Mouse (Mus musculus) limb, embryonic 13.5 days (tissue): ENCODE data around the gene Gpnmb. TPM values are rescaled to one million over a fixed set of nuclear protein-coding genes. Genes with fewer than 3 reads are reported as not detected.

Experiments
- ATAC-seq: fragments of 200-750 bp; cut with Nextera tagmentation; 2 replicates; pipeline ENCODE4 v1.8.0; 2017; ENCODE audit warnings: low read depth, moderate number of reproducible peaks, moderate TSS enrichment; ENCODE audit not compliant: low FRiP score
- H3K27ac ChIP-seq: fragments of 300-500 bp; sonication (generic); 2 replicates; pipeline ENCODE4 v1.5.1; 2015; ENCODE audit warnings: inconsistent platforms, mild to moderate bottlenecking, moderate library complexity
- H3K27me3 ChIP-seq: fragments of 300-500 bp; sonication (generic); 2 replicates; pipeline ENCODE4 v1.6.1; 2015; ENCODE audit warnings: mild to moderate bottlenecking, inconsistent platforms
- H3K36me3 ChIP-seq: fragments of 300-500 bp; sonication (generic); 2 replicates; pipeline ENCODE4 v1.6.1; 2015; ENCODE audit warnings: inconsistent platforms, mild to moderate bottlenecking, moderate library complexity
- H3K4me1 ChIP-seq: fragments of 300-500 bp; sonication (generic); 2 replicates; pipeline ENCODE4 v1.6.1; 2015; ENCODE audit warnings: inconsistent platforms
- H3K4me2 ChIP-seq: fragments of 300-500 bp; sonication (generic); replicated peaks from 2 replicates; pipeline ENCODE4 v1.6.1; 2015; ENCODE audit warnings: inconsistent platforms, mild to moderate bottlenecking, moderate library complexity
- H3K4me3 ChIP-seq: fragments of 300-500 bp; sonication (generic); 2 replicates; pipeline ENCODE4 v1.5.1; 2015; ENCODE audit warnings: moderate library complexity, mild to moderate bottlenecking, inconsistent platforms
- H3K9ac ChIP-seq: fragments of 300-500 bp; sonication (generic); 2 replicates; pipeline ENCODE4 v1.6.1; 2015; ENCODE audit warnings: mild to moderate bottlenecking, inconsistent platforms
- H3K9me3 ChIP-seq: fragments of 300-500 bp; sonication (generic); 2 replicates; pipeline ENCODE4 v1.6.1; 2016; ENCODE audit warnings: inconsistent platforms
- WGBS: fragments of 180-500 bp; shearing (Covaris S2); methylation state at CpG from one replicate; pipeline ENCODE4 v1.1.7; 2015; 5-methylcytosine and 5-hydroxymethylcytosine counted together
- polyA plus RNA-seq: library from polyadenylated mRNA; unstranded; fragments of >200 nt; fragmentation: Nextera tagmentation; extraction: Ambion mirVana; gene quantifications from 2 replicates; pipeline ENCODE4 v1.2.1, GENCODE M21; 2015

The Gpnmb gene
- polyA plus RNA-seq, 1 experiment from 2014 or later = 1.8 TPM

DNA sequence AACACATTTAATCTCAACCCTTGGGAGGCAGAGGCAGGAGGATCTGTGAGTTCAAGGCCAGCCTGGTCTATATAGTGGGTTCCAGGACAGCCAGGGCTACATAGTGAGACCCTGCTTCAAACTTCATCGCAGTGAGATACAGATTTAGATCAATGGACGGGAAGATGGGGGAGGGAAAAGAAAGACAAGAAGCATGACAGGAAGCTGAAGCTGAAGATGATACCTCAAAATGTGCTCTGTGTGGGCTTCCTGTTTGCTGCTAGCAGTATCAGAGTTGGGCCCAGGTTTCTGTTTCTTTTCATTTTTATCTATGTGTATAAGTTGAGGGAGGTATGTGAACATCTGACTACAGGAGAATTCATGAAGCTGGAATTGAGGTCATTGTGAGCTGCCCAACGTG, 22.9 kb upstream of the Gpnmb start:
- H3K27me3 ChIP-seq = peaks cover 5% of the 10 kb centered on the region; the same call in 1 of the 2 replicates
- ATAC-seq = no peak
- H3K4me3 ChIP-seq = no peak overlapping the region
- no peak overlapping the region for H3K9ac ChIP-seq
- peaks cover 9% of the 10 kb centered on the region for H3K4me1 ChIP-seq
- no peaks in the 10 kb centered on the region for H3K36me3 ChIP-seq
- H3K27ac ChIP-seq = no peak overlapping the region
- WGBS = 83% methylated on average over 3 of the region's 3 CpGs
- no peak overlapping the region for H3K4me2 ChIP-seq
- no peaks in the 10 kb centered on the region for H3K9me3 ChIP-seq

DNA sequence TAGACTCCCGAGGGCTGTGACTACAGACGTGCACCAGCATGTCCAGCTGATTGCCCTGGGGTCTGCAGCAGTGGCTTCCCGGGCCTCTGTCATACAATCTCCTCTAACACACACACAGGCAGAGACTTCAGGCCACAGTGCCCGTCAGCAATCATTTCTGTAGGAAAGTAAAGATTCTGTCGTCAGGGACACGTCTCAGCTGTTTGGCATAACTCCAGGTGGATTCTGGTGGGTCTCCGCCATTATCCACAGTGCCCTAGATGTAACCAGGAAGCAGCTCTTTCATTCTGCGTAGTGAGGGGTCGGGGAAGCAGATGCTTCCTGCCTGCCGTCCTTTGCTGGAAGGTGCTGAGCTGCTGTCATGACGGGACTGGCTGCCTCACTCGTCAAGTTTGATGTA, 19.2 kb upstream of the Gpnmb start:
- no peaks in the 10 kb centered on the region for H3K9me3 ChIP-seq
- peaks cover 9% of the 10 kb centered on the region for H3K4me1 ChIP-seq
- peaks cover 2% of the 10 kb centered on the region; the same call in 1 of the 2 replicates for H3K27me3 ChIP-seq
- H3K4me2 ChIP-seq = no peak overlapping the region
- H3K27ac ChIP-seq = no peak overlapping the region
- H3K36me3 ChIP-seq = no peaks in the 10 kb centered on the region
- no peak for ATAC-seq
- H3K9ac ChIP-seq = no peak overlapping the region
- 72% methylated on average over 12 of the region's 12 CpGs for WGBS
- no peak overlapping the region for H3K4me3 ChIP-seq

DNA sequence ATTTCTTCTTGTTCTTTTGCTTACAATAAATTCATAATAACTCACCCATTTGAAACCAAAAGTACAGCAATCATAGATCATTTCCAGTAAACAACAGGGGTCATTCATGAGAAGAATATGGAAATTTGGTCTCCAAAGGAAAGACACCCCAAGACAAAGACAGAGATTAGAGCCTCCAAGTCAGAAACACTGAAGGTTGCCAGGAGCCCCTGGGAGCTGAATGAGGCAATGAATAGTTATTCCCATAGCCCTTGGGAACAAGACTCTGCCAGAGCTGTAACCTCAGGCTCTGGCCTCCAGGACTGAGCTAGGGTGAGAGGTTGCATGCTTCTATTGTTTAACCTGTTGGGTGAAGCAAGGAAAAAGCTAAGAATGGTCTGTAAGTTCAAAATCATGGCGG, 17.0 kb upstream of the Gpnmb start:
- H3K9ac ChIP-seq = no peak overlapping the region
- no peaks in the 10 kb centered on the region for H3K9me3 ChIP-seq
- peaks cover 9% of the 10 kb centered on the region for H3K4me1 ChIP-seq
- H3K4me2 ChIP-seq = no peak overlapping the region
- no peaks in the 10 kb centered on the region for H3K27me3 ChIP-seq
- H3K36me3 ChIP-seq = no peaks in the 10 kb centered on the region
- 100% methylated on average over 1 of the region's 1 CpGs for WGBS
- H3K27ac ChIP-seq = no peak overlapping the region
- no peak overlapping the region for H3K4me3 ChIP-seq
- no peak for ATAC-seq

DNA sequence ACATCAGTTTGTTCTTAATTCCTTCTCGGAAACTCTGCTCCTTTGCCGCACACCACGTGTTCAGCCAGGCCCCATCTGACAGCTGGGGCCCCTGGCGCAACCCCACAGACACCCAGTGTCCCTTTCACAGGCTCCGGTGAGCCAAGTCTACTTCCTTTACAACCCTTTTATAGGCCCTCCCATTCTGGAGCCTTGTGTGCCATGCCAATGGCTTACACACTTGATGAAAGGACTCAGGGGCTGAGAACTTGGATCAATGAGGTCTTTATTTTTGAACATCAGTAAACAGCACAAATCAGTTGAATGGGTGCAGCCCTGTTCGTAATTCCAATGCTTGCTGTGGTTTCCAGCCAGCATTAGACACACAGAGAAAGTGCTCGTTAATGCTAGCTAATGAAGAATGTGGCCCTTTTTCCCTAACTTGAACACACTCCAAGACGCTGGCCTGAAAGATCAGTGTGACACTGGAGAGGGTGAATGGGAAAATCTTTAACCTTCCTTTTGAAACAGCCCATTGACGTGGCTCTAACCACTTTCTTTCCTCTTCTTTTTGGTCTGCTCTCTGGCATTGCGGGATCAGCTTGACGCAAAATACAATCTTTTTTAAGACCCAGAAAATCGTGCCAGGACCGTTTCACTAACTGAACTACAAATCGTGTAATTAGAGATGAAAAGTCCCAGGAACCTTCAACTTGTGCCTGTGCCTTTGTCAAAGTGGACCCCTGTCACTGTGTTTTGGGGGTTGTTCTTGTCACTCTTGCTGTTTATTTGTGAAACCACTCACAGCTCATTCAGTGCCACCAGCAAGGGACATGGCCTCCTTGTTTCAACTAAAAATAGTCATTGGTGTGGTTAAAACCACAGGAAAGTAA, 15.0 kb upstream of the Gpnmb start:
- Histone ChIP-seq H3K4me3 (no peak overlapping the region), H3K4me1 (peaks cover 9% of the 10 kb centered on the region), H3K9me3 (no peaks in the 10 kb centered on the region), H3K9ac (no peak overlapping the region), H3K36me3 (no peaks in the 10 kb centered on the region), H3K27ac (no peak overlapping the region), H3K4me2 (no peak overlapping the region), H3K27me3 (no peaks in the 10 kb centered on the region)
- WGBS = 43% methylated on average over 14 of the region's 14 CpGs
- peak; percentile 32; the same call in 1 of the 2 replicates for ATAC-seq

DNA sequence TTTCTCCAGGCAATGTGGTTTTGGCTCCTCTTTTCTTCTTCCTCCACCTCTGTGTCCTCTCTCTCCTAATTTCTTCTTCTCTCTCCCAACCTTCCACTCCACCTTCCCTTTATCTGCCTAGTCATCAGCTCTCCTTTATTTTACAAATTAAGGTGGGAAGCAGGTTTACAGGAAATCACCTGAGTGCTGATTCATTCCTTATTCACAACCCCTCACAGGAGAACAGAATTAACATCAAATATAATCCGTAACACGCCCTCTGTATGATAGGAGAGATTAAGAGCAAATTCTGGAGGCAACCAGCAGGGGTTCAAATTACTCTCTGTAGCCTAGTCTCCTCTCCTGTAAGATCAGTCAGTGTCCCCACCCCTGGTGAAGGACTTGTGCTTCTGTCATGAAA, 14.0 kb upstream of the Gpnmb start:
- Histone ChIP-seq H3K27ac (no peak overlapping the region), H3K27me3 (no peaks in the 10 kb centered on the region), H3K4me3 (no peak overlapping the region), H3K9me3 (no peaks in the 10 kb centered on the region), H3K4me2 (no peak overlapping the region), H3K36me3 (no peaks in the 10 kb centered on the region), H3K4me1 (peaks cover 9% of the 10 kb centered on the region), H3K9ac (no peak overlapping the region)
- ATAC-seq = no peak
- 85% methylated on average over 2 of the region's 2 CpGs for WGBS

DNA sequence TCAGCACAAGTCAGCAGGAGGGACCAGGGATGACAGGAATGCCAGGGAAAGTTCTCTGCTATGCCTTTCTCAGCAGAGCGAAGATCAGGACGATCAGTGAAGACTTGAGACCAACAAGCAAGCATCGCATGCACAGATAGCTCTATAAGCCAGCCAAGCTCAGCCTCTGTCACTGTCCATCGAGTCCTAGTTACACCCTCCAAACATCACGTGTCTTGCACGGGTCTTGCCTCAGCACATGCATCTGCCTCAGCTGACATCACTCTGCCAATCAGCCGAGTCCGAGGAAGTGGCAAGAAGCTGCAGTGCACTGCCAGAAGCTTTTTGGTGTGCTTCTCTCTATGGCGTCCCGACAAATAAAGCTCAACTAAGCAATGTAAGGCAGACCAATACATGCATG, 13.0 kb upstream of the Gpnmb start:
- peaks cover 9% of the 10 kb centered on the region for H3K4me1 ChIP-seq
- 85% methylated on average over 10 of the region's 10 CpGs for WGBS
- H3K36me3 ChIP-seq = no peaks in the 10 kb centered on the region
- H3K4me3 ChIP-seq = no peak overlapping the region
- no peaks in the 10 kb centered on the region for H3K27me3 ChIP-seq
- H3K9me3 ChIP-seq = no peaks in the 10 kb centered on the region
- no peak overlapping the region for H3K4me2 ChIP-seq
- H3K27ac ChIP-seq = no peak overlapping the region
- no peak for ATAC-seq
- no peak overlapping the region for H3K9ac ChIP-seq

DNA sequence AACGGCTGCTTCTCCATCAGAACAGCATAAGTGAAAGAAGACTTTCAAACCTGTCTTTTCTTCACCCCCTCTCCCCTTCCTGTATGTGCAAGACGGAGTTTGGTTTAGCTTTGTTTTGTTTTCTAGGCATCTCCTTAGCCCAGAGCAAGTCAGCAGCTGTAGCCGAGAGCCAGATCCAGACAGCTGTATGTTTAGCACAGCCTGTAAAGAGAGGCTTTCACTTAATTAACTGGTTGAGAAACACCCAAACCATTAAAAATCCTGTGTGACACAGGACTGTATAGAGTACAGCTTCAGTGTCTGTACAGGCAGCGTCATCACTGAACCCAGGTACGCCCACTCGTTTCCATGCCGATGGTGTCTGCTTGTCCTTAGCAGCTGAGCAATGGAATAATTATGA, 11.1 kb upstream of the Gpnmb start:
- Histone ChIP-seq H3K4me2 (no peak overlapping the region), H3K4me1 (peaks cover 9% of the 10 kb centered on the region), H3K4me3 (no peak overlapping the region), H3K27me3 (no peaks in the 10 kb centered on the region), H3K9me3 (no peaks in the 10 kb centered on the region), H3K27ac (no peak overlapping the region), H3K9ac (no peak overlapping the region), H3K36me3 (no peaks in the 10 kb centered on the region)
- 76% methylated on average over 7 of the region's 7 CpGs for WGBS
- ATAC-seq = no peak

DNA sequence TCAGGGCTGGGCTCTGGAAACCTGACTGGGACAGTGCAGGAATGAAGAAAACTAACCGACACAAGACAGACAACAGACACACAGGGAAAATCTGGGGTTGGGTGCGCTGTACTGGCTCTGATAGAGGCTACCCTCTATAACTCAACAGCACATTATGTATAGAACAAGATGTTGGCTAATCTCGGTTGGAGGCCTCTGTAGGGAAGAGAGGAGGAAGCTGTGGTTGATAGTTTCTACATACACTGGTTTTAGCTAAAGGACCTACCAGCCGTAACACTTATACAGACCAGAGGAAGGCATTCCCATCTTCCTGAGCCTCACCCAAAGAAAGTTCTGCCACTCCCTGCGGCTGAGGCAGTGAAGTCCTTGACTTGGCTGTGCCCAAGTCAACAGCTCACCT, 9.8 kb upstream of the Gpnmb start:
- H3K27me3 ChIP-seq = no peaks in the 10 kb centered on the region
- peaks cover under 1% of the 10 kb centered on the region for H3K4me1 ChIP-seq
- no peak overlapping the region for H3K4me2 ChIP-seq
- H3K9me3 ChIP-seq = no peaks in the 10 kb centered on the region
- H3K36me3 ChIP-seq = no peaks in the 10 kb centered on the region
- H3K4me3 ChIP-seq = no peak overlapping the region
- 85% methylated on average over 5 of the region's 5 CpGs for WGBS
- H3K9ac ChIP-seq = no peak overlapping the region
- ATAC-seq = no peak
- no peak overlapping the region for H3K27ac ChIP-seq

DNA sequence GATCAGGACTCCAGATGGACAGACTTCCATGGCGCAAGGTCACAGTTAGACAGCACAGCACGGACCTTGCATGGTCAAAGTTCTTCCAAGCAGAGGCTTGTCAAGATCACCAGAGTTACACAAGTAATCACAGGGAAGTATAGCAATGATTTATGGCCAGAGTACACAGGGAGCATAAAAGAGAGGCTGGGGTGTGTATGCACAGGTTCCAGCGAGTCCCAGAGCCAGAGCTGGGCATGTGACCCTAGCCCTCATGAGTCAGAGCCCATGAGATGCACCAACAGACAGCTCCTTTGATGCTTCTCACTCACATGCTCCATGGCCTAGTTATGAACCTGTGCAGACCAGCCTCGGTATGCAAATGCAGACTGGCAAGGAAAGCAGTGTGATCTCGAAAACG, 8.3 kb upstream of the Gpnmb start:
- ATAC-seq = no peak
- H3K4me3 ChIP-seq = no peak overlapping the region
- no peaks in the 10 kb centered on the region for H3K27me3 ChIP-seq
- H3K36me3 ChIP-seq = no peaks in the 10 kb centered on the region
- H3K27ac ChIP-seq = no peak overlapping the region
- H3K9ac ChIP-seq = no peak overlapping the region
- no peaks in the 10 kb centered on the region for H3K9me3 ChIP-seq
- H3K4me2 ChIP-seq = no peak overlapping the region
- WGBS = 78% methylated on average over 6 of the region's 6 CpGs
- H3K4me1 ChIP-seq = no peaks in the 10 kb centered on the region

DNA sequence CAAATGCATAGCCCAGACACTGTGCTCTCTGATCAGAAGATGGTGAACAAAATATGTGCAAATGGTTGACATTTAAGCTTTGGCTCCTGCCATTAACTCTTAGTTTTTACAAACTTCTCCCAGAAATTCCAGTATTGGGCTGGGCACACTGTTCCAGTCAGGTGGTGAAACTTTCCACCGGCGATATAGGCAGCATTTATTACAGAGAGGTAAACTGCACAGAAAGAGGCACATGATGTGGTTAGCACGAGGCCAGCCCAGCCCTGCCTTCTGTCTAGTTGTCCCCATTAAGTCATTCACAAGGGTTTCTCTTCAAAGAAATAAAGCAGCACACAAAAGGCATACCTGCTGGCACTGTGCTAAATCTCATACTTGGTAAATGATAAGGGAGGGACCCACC, 7.6 kb upstream of the Gpnmb start:
- H3K4me3 ChIP-seq = no peak overlapping the region
- no peak overlapping the region for H3K27ac ChIP-seq
- H3K9ac ChIP-seq = no peak overlapping the region
- H3K36me3 ChIP-seq = no peaks in the 10 kb centered on the region
- 71% methylated on average over 3 of the region's 3 CpGs for WGBS
- ATAC-seq = no peak
- no peaks in the 10 kb centered on the region for H3K4me1 ChIP-seq
- no peaks in the 10 kb centered on the region for H3K27me3 ChIP-seq
- H3K4me2 ChIP-seq = no peak overlapping the region
- H3K9me3 ChIP-seq = no peaks in the 10 kb centered on the region

DNA sequence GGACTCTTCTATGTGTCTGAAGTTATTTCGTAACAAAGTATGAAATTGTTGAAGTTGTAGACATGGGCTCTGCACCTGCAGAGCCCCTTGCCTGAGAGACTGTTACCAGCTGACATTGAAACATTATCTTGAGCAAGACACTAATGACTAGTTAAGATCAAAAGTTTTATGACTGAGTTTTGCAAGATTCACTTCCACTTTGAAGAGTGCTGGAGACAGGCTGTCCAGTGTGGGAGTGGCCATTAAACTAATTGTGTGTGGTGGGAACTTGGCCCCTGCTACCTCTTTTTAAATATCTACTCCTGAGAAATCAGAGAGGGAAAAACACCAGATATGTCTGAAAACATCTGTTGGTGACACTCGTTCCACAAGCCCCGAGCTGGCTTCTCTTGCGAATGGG, 5.1 kb upstream of the Gpnmb start:
- Histone ChIP-seq H3K36me3 (no peaks in the 10 kb centered on the region), H3K9me3 (no peaks in the 10 kb centered on the region), H3K9ac (no peak overlapping the region), H3K4me2 (no peak overlapping the region), H3K4me3 (no peak overlapping the region), H3K4me1 (0 out of 2 replicates have a peak, but pooled peaks cover 4% of the 10 kb centered on the region), H3K27me3 (peaks cover 6% of the 10 kb centered on the region; the same call in 1 of the 2 replicates), H3K27ac (no peak overlapping the region)
- 60% methylated on average over 4 of the region's 4 CpGs for WGBS
- no peak for ATAC-seq

DNA sequence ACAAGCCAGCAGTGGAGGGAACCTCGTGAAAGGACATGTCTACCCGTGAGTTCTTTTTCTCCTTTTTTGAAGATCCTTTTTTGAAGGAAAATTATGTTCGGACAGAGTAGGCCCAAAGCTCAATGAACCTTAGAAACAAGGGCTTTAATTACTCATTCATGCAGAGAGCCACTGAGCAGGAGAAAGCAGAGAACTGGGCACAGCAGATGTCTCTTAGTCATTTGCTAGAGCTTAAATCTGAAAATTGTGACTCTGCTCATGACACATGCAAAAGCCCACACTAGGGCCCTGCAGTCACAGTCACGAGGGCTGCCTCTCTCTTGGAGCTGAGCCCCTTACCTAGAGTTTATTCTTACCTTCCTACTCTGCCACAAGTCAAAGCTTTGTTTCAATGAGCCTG, 3.6 kb upstream of the Gpnmb start:
- ATAC-seq = no peak
- Histone ChIP-seq H3K4me2 (no peak overlapping the region), H3K4me3 (no peak overlapping the region), H3K36me3 (no peaks in the 10 kb centered on the region), H3K27me3 (peaks cover 18% of the 10 kb centered on the region), H3K9ac (no peak overlapping the region), H3K9me3 (no peaks in the 10 kb centered on the region), H3K27ac (no peak overlapping the region), H3K4me1 (peaks cover 19% of the 10 kb centered on the region)
- WGBS = 76% methylated on average over 4 of the region's 4 CpGs

DNA sequence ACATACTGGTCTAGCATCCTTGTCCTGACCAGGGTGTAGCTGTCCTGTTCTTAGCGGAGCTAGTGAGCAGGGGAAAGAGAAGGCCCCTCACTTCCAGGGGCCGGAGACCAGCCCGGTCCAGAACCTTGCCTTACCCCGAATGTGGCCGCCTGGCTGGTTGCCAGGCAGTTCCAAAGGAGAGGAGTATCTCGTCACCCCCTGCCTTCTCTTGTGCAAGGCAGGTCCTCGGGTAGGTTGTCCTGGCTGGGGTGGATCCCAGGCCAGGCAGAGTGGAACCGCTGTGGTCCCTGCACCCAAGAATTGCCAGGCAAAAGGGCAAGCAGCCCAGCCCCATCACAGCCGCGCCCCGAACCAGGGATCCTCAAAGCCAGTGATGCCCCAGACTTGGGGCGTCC, 919 bp downstream of the Gpnmb start:
- Histone ChIP-seq H3K27me3 (peaks cover 18% of the 10 kb centered on the region), H3K4me2 (peak overlapping the region; percentile 55), H3K4me1 (peaks cover 22% of the 10 kb centered on the region), H3K27ac (no peak overlapping the region), H3K9ac (no peak overlapping the region), H3K9me3 (no peaks in the 10 kb centered on the region), H3K36me3 (no peaks in the 10 kb centered on the region), H3K4me3 (no peak overlapping the region)
- ATAC-seq = no peak
- WGBS = 69% methylated on average over 12 of the region's 12 CpGs
